Mouse (Mus musculus): ENCODE results near the gene F830045P16Rik. TPM values are rescaled to one million over a fixed set of nuclear protein-coding genes. Genes with fewer than 3 reads are reported as not detected.
A peak's percentile ranks its signal among the peaks of the same experiment; 100 is the strongest.

Gene F830045P16Rik
- polyA plus RNA-seq, 1 experiment from 2014 or later = not detected

DNA sequence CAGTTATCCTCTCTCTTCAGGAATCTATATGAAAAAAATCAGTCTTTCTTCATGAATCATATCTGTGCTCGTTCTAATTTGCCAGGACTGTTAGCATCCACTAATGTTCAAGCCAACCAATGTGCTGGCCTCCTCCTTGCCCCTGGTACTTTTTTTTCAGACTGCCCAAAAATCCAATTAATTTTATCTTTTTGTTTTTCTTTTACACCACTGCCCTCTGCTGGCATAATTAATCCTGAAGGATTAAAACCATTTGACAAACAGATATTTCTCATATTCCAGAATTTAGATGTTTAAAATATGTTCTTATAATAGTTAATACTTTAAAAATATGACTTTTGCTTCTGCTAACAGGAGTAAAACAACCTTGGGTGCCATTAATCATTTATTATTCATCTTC lies 101.2 kb downstream of the F830045P16Rik start:
- ATAC-seq (ENCODE audit: borderline replicate concordance, extremely low read depth, low FRiP score, low TSS enrichment) = no peak
- no peaks in the 10 kb centered on the region for H3K9me3 ChIP-seq
- no peak overlapping the region for H3K9ac ChIP-seq
- H3K4me3 ChIP-seq = no peak overlapping the region
- H3K27me3 ChIP-seq = no peaks in the 10 kb centered on the region
- no peaks in the 10 kb centered on the region for H3K36me3 ChIP-seq
- no peak overlapping the region for H3K27ac ChIP-seq
- 34% methylated on average over 1 of the region's 1 CpGs for WGBS
- H3K4me2 ChIP-seq = no peak overlapping the region
- H3K4me1 ChIP-seq = no peaks in the 10 kb centered on the region

- 72% methylated on average over 3 of the region's 3 CpGs for WGBS
- Histone ChIP-seq H3K27me3 (no peaks in the 10 kb centered on the region), H3K9me3 (no peaks in the 10 kb centered on the region), H3K4me2 (no peak overlapping the region), H3K9ac (no peak overlapping the region), H3K4me3 (no peak overlapping the region), H3K4me1 (no peaks in the 10 kb centered on the region), H3K36me3 (no peaks in the 10 kb centered on the region), H3K27ac (no peak overlapping the region)
- no peak for ATAC-seq (ENCODE audit: borderline replicate concordance, extremely low read depth, low FRiP score, low TSS enrichment)
Measured at GRCm38 (mm10) chr2:129423741-129424140, 112.7 kb downstream of the F830045P16Rik start.

DNA sequence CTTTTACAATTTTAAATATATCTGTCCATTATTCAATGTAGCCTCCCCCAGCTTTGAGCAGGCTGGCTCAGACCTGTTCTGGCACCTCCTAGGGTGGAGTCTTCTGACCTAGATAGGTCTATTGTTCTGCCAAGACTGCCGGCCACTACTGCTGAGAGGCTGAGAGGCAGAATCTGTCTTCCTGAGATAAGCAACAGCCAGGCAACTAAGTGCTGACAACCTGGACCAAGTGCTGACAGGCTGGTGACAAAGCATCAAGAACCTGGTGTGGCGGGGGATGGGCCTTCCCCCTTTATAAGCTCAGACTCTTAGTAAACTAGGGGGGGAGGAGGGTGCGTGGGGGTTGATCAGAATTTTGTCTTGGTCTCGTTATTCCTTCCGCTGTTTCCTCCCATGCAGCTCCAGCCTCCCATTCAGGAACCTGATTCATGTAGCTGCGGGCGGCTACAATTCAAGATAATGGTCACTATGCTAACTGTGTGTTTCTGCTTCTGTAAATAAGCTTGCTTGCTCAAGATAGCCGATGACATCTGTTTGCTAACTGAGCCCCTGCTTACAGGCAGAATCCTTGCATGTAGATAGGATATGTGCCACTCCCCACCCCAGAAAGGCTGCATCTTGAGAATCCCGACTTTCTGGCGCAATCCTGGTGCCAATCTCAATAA lies 115.4 kb downstream of the F830045P16Rik start:
- no peaks in the 10 kb centered on the region for H3K36me3 ChIP-seq
- no peaks in the 10 kb centered on the region for H3K27me3 ChIP-seq
- no peaks in the 10 kb centered on the region for H3K4me1 ChIP-seq
- 63% methylated on average over 10 of the region's 10 CpGs for WGBS
- no peak for ATAC-seq (ENCODE audit: borderline replicate concordance, extremely low read depth, low FRiP score, low TSS enrichment)
- H3K4me2 ChIP-seq = no peak overlapping the region
- H3K9me3 ChIP-seq = no peaks in the 10 kb centered on the region
- no peak overlapping the region for H3K9ac ChIP-seq
- H3K27ac ChIP-seq = no peak overlapping the region
- no peak overlapping the region for H3K4me3 ChIP-seq

GRCm38 (mm10) chr2:129419361-129419880 lies 117.0 kb downstream of the F830045P16Rik start:
- H3K27ac ChIP-seq = no peak overlapping the region
- WGBS = 81% methylated on average over 3 of the region's 3 CpGs
- no peaks in the 10 kb centered on the region for H3K4me1 ChIP-seq
- H3K9ac ChIP-seq = no peak overlapping the region
- no peak overlapping the region for H3K4me2 ChIP-seq
- no peak overlapping the region for H3K4me3 ChIP-seq
- no peaks in the 10 kb centered on the region for H3K27me3 ChIP-seq
- no peak for ATAC-seq (ENCODE audit: borderline replicate concordance, extremely low read depth, low FRiP score, low TSS enrichment)
- H3K9me3 ChIP-seq = no peaks in the 10 kb centered on the region
- no peaks in the 10 kb centered on the region for H3K36me3 ChIP-seq

GRCm38 (mm10) chr2:129414593-129414992 lies 121.8 kb downstream of the F830045P16Rik start:
- no peaks in the 10 kb centered on the region for H3K36me3 ChIP-seq
- no peaks in the 10 kb centered on the region for H3K27me3 ChIP-seq
- no peak overlapping the region for H3K27ac ChIP-seq
- ATAC-seq (ENCODE audit: borderline replicate concordance, extremely low read depth, low FRiP score, low TSS enrichment) = no peak
- H3K4me3 ChIP-seq = no peak overlapping the region
- no peaks in the 10 kb centered on the region for H3K4me1 ChIP-seq
- no peaks in the 10 kb centered on the region for H3K9me3 ChIP-seq
- H3K9ac ChIP-seq = no peak overlapping the region
- 75% methylated on average over 3 of the region's 3 CpGs for WGBS
- H3K4me2 ChIP-seq = no peak overlapping the region

- H3K4me2 ChIP-seq = no peak overlapping the region
- no peaks in the 10 kb centered on the region for H3K27me3 ChIP-seq
- WGBS = 44% methylated on average over 6 of the region's 6 CpGs
- H3K36me3 ChIP-seq = no peaks in the 10 kb centered on the region
- no peak for ATAC-seq (ENCODE audit: borderline replicate concordance, extremely low read depth, low FRiP score, low TSS enrichment)
- no peak overlapping the region for H3K27ac ChIP-seq
- H3K9me3 ChIP-seq = no peaks in the 10 kb centered on the region
- no peak overlapping the region for H3K4me3 ChIP-seq
- no peaks in the 10 kb centered on the region for H3K4me1 ChIP-seq
- no peak overlapping the region for H3K9ac ChIP-seq
Measured at GRCm38 (mm10) chr2:129413488-129413887, 122.9 kb downstream of the F830045P16Rik start.

DNA sequence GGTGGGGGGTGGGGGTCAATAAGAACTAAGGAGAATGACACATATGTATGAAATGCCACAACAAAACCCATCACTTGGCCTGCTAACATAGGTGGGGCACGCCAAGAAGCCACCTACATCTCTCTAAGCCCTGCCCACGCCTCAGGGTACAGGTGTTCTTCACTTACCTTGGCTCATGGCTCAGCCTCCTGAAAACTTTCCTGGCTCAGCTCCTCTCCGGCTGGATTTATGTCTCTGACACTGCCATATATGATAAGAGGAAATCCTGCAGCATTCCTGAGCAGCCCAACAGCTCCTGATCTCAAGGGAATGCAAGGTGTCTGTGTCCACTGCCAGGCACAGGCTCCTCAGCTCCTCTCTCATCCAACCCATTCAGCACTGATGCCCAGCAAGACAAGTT lies 124.8 kb downstream of the F830045P16Rik start:
- H3K4me3 ChIP-seq = no peak overlapping the region
- WGBS = 55% methylated on average over 3 of the region's 3 CpGs

DNA sequence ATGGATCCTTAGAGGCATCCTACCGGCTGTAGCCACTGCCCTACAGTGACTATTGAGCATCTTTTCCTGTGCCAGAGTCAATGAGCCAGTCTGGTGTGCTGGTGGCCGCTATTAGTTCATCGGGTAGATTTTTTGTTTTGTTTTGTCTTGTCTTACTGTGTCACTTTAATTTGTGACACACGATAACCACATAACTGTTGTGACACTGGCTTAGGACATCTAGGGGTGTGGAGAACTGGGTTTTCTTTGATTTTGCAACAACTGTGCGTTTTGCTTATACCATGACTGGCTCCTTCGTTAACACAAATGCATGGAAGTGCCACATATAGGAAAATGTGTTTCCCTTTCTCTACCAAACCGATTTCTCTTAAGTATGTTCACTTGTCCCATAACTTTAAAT lies 126.1 kb downstream of the F830045P16Rik start:
- no peak overlapping the region for H3K4me2 ChIP-seq
- ATAC-seq (ENCODE audit: borderline replicate concordance, extremely low read depth, low FRiP score, low TSS enrichment) = no peak
- no peaks in the 10 kb centered on the region for H3K9me3 ChIP-seq
- no peaks in the 10 kb centered on the region for H3K36me3 ChIP-seq
- H3K4me3 ChIP-seq = no peak overlapping the region
- no peaks in the 10 kb centered on the region for H3K4me1 ChIP-seq
- 87% methylated on average over 7 of the region's 7 CpGs for WGBS
- H3K27me3 ChIP-seq = no peaks in the 10 kb centered on the region
- no peak overlapping the region for H3K9ac ChIP-seq
- H3K27ac ChIP-seq = no peak overlapping the region

More for the DNA sequence above, 124.8 kb downstream of the F830045P16Rik start:
- H3K27ac ChIP-seq = no peak overlapping the region
- H3K36me3 ChIP-seq = no peaks in the 10 kb centered on the region
- H3K9me3 ChIP-seq = no peaks in the 10 kb centered on the region
- no peak overlapping the region for H3K9ac ChIP-seq
- no peaks in the 10 kb centered on the region for H3K27me3 ChIP-seq
- H3K4me2 ChIP-seq = no peak overlapping the region
- H3K4me1 ChIP-seq = no peaks in the 10 kb centered on the region
- no peak for ATAC-seq (ENCODE audit: borderline replicate concordance, extremely low read depth, low FRiP score, low TSS enrichment)

- Histone ChIP-seq H3K27ac (no peak overlapping the region), H3K9me3 (no peaks in the 10 kb centered on the region), H3K36me3 (no peaks in the 10 kb centered on the region), H3K4me3 (no peak overlapping the region), H3K4me2 (no peak overlapping the region), H3K27me3 (no peaks in the 10 kb centered on the region), H3K4me1 (no peaks in the 10 kb centered on the region), H3K9ac (no peak overlapping the region)
- peak; percentile 46; the same call in 1 of the 2 replicates for ATAC-seq (ENCODE audit: borderline replicate concordance, extremely low read depth, low FRiP score, low TSS enrichment)
- 17% methylated on average over 18 of the region's 18 CpGs for WGBS
Measured at GRCm38 (mm10) chr2:129408476-129408875, 127.9 kb downstream of the F830045P16Rik start.

Other genes starting within 250 kb of the F830045P16Rik start
- gene Ckap2l, start 239.4 kb downstream of the F830045P16Rik start, polyA plus RNA-seq (2015; fragmentation: Nextera tagmentation; extraction: Ambion mirVana) = 46.0 and 50.0 TPM in 2 replicates
- gene Il1a, start 226.6 kb downstream of the F830045P16Rik start, polyA plus RNA-seq (2015; fragmentation: Nextera tagmentation; extraction: Ambion mirVana) = 0.15 and 0.16 TPM in 2 replicates
- gene Il1b, start 165.5 kb downstream of the F830045P16Rik start, polyA plus RNA-seq (2015; fragmentation: Nextera tagmentation; extraction: Ambion mirVana) = not detected in 2 replicates
- gene Sirpa, start 56.2 kb upstream of the F830045P16Rik start, polyA plus RNA-seq (2015; fragmentation: Nextera tagmentation; extraction: Ambion mirVana) = 18.4 and 20.6 TPM in 2 replicates
- 0.10 and 0.24 TPM in 2 replicates for gene Pdyn, start 163.2 kb upstream of the F830045P16Rik start, polyA plus RNA-seq (2015; fragmentation: Nextera tagmentation; extraction: Ambion mirVana)

All from lung, embryonic 15.5 days (tissue).